Mouse (Mus musculus) lung, postnatal 14 days (tissue): Measurements from ENCODE around the gene Rxfp4.

ENCODE experiments used
- DNase-seq: peaks from one replicate; pipeline ENCODE4 v3.0.0; 2021

Rxfp4 gene

GRCm38 (mm10) chr3:88651669-88652618, 998 bp downstream of the Rxfp4 start:
- no peak for DNase-seq

DNA sequence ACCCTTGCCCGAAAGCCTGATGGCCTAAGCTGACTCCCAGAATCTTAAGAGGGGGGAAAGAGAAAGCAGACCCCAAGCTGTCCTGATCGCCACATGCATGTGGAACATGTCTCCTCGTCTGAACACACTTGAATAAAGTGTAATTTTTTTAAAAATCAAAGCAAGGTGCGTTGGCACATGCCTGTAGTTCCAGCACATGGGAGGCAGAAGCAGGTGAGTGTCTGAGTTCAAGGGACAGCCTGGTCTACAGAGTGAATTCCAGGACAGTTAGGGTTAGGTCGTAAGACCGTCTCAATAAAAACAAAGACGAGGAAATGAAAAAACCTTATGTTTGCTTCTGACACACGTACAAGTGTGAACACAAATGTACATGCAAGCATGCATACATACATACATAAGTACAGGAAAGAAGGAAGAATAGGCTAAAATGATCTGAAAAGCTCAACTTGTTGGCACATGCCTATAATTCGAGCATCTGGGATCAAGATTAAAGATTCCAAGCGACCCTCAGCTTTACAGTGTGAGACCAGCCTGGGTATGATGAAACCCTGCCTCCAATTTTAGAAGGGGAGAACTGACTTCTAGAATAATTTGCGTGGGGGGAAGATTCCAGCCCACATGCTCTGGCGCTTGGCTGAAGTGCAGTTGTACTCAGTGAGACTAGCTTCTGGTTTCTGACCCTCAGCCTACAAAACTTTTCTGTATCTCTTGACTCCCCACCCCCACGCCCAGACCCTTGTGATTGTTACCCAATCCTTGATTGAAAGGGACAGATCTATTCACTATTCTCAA, 2.0 kb downstream of the Rxfp4 start:
- no peak for DNase-seq

- DNase-seq: no peak
These were observed 3.0 kb downstream of the Rxfp4 start for GRCm38 (mm10) chr3:88649967-88650366.

GRCm38 (mm10) chr3:88649186-88649585, 3.8 kb downstream of the Rxfp4 start:
- no peak for DNase-seq

- DNase-seq: no peak
These were observed 4.3 kb downstream of the Rxfp4 start for GRCm38 (mm10) chr3:88648452-88649168.

GRCm38 (mm10) chr3:88647779-88648413, 5.0 kb downstream of the Rxfp4 start:
- DNase-seq: no peak

DNA sequence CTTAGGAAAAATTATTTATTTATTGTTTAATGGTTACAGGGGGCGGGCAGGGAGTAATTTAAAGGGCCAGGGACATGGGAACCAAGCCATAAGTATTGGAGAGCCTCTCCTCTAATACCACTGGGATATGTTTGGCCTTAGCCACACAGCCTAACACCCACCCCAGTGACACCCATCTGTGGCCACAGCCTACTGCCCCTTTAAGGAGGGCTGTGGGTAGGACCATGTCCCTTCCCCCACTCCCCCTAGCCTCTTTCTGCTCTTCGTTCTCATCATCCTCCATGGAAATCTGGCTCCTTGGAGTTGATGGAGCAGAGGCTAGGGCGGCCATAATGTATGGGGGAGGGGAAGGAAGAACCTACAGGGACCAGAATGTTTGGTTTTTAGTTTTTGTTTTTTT, 5.9 kb downstream of the Rxfp4 start:
- no peak for DNase-seq

DNA sequence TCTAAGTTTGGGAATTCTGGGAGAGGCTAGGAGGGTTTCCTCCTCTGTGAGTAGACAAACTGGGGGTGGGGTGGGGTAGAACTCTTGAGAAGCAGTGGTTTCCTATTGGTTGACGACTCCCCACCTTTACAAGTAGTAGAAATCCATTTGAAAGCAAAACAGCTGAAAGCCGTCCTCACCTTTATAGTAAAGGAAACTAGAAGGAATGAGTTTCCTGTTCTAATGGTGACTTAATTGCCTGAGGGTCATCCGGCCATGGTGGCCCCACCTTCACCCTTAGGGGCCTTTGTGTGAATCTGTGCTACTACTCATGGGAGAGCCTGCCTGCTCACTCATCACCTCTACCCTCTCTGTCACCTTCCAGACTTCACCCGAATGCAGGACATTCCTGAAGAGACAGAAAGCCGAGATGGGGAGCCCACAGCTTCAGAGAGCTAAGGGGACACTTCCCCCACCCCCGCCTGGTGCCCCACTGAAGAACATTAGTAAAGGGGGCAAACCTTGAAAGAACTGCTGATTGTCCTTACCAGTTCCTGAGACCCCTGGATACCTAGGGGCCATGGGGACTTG, 6.4 kb downstream of the Rxfp4 start:
- no peak for DNase-seq

DNA sequence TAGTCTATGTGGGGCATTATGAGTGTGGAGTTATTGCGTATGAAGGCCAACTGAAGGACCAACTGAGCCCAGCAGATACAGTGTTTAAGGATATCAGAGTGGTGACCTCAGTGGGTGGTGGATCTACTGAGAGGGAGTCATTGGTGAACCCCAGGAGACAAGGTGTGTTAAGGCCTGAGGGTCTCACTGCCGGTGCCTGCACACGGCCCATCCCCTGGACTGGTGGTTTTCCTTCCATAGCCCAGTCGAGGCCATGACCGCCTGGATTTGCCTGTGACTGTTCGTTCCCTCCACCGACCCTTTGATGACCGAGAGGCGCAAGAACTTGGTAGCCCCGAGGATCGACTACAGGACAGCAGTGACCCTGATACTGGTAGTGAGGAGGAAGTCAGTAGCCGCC, 7.0 kb downstream of the Rxfp4 start:
- DNase-seq: no peak

- no peak for DNase-seq
These were observed 9.9 kb downstream of the Rxfp4 start for GRCm38 (mm10) chr3:88643078-88643477.

DNA sequence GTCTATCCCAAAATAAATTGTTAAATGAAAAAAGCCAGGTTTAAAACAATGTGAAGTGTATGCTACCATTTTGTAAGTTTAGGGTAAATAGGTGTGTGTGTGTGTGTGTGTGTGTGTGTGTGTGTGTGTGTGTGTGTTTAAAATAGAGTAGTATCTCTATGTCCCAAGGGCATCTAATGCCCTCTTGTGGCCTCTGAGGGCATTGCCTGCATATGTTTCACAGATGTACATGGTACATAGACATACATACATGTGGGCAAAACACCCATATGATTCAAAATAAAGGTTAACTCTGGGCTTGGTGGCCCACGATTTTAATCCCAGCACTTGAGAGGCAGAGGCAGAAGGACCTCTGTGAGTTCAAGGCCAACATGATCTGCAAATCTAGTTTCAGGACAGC, 12.3 kb downstream of the Rxfp4 start:
- peak; percentile 78 for DNase-seq

- no peak for DNase-seq
These were observed 13.7 kb downstream of the Rxfp4 start for GRCm38 (mm10) chr3:88639239-88639638.

DNA sequence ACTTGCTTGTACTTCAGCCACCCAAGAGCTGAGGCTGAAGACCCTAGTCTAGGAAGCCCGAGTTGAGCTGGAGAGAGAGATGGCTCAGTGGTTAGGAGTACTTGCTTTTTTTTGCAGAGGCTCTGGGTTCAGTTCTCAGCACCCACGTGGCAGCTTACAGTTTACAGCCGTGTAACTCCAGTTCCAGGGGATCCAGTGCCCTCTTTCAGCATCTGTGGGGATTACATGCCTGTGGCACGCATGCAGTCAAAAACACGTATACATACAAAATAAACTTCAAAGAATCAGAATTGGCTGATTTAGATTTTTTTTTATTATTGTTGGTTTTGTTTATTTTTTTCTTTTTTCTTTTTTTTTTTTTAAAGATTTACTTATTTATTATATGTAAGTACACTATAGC, 15.8 kb downstream of the Rxfp4 start:
- DNase-seq: no peak

GRCm38 (mm10) chr3:88636555-88636986, 16.4 kb downstream of the Rxfp4 start:
- no peak for DNase-seq

DNA sequence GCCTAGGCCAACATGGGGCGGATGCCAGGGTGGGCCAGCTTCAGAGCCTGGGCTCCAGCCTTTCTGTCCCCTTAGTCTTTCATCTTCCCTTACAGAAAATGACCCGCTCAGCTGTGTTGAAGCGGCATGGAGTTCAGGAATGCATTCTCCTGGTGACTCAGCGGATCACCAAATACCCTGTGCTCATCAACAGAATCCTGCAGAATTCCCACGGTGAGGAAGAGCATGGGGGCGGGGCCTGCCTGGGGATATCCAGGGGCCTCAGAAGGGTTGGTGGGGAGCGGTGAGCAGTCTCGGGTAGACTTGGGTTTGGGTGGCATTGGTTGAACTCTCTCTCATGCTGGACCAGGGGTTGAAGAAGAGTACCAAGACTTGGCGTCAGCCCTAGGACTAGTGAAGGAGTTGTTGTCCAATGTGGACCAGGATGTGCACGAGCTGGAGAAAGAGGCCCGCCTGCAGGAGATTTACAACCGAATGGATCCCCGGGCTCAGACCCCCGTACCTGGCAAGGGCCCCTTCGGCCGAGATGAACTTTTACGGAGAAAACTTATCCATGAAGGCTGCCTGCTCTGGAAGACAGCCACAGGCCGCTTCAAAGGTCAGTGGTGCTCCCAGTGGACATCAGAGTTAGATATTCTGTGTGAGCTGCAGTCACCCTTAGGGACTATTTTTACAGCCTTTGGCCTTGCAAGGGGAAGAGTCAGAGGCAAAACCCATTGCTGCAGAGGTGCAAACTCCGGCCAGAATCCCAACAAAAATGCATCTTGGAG, 17.3 kb downstream of the Rxfp4 start:
- DNase-seq: no peak

DNA sequence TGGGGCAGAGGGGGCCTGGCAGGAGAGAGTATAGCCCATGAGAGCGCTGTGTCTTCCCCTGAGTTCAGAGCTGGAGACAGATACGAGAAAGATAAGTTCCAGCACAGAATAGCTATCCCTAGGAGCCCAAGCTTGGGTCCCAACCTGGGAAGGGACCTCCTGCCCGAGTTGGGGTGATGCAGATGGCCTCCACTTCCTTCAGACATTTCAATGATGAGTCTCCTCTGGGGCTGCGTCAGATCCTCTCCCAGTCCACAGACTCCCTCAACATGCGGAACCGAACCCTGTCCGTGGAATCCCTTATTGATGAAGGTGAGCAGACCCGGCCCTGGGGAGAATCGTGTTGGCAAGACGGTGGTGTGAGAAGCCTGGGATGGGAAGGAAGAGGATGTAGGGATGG, 19.9 kb downstream of the Rxfp4 start:
- no peak for DNase-seq

GRCm38 (mm10) chr3:88631921-88632587, 20.9 kb downstream of the Rxfp4 start:
- no peak for DNase-seq

- peak; percentile 56 for DNase-seq
These were observed 22.0 kb downstream of the Rxfp4 start for GRCm38 (mm10) chr3:88630849-88631341.

DNA sequence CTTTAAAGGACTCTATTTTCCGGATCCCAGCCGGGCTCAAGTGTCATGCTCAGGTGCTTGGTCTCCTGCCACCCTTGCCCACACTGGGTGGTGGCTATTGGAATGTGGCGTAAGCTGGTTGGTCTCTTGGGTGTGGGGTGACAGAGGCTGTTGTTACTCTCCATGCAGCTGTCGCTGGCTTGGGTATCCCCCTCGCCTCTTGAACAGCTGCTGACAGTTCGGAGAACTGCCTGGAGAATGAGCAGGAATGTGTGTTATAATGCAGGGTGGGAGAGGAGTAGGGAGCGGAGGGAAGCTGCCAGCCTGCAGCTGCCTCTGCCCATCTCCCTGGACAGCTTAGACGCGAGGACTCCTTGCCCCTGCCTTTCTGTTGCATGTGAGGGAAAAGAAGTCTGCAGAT, 22.9 kb downstream of the Rxfp4 start:
- DNase-seq: no peak

DNA sequence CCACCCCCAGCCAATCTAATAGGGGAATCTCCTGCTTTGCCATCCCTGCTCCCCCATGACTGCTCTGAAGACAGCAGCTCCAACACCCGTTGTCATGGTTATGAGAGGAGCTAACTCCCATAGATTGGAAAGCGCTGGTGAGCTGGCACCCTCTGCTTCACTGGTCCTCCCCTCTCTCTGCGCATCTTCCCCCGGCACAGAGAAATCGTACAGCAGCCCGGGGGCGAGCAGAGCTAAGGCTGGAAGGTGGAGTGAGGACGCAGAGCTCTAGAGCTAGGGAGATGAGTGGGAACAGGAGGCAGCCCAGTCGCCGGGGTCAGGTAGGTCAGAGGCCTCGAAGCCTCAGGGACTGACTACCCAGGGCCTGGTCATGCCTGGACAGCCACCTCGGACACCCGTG, 23.7 kb downstream of the Rxfp4 start:
- no peak for DNase-seq

DNA sequence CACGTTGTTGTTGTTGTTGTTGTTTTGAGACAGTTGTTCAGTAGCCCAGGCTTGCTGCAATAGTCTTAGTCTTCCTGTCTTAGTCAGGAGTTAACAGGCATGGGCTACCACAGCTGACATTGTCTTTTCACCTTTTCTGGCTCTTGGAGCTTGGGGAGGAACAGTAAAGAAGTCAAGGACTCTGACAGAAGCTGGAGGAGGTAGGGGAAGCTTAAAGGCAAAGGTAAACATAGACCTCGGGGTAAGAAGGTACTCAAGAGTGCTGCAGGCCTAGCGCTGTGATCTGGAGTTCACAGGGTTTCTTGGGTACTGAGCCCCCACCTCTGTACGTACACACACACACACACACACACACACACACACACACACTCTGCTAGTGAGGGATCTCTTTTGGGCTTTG, 24.2 kb downstream of the Rxfp4 start:
- DNase-seq: no peak
